Mouse (Mus musculus) neural tube, embryonic 12.5 days (tissue): Measurements from ENCODE around the gene Coro2a. TPM values are rescaled to one million over a fixed set of nuclear protein-coding genes. Genes with fewer than 3 reads are reported as not detected.
"Not testable (repeated sequence)": the region's sequence is repeated elsewhere in the genome, so short reads cannot be mapped to it uniquely, and the experiment has no call there.

Source experiments
- ATAC-seq: fragments of 200-750 bp; cut with Nextera tagmentation; 2 replicates; pipeline ENCODE4 v1.8.0; 2017; ENCODE audit warnings: low read depth, mild to moderate bottlenecking, moderate TSS enrichment, moderate library complexity; ENCODE audit not compliant: low FRiP score
- H3K27ac ChIP-seq: fragments of 300-500 bp; sonication (generic); 2 replicates; pipeline ENCODE4 v1.5.1; 2016
- H3K27me3 ChIP-seq: fragments of 300-500 bp; sonication (generic); replicated peaks from 2 replicates; pipeline ENCODE4 v1.6.1; 2016; ENCODE audit warnings: mild to moderate bottlenecking
- H3K36me3 ChIP-seq: fragments of 300-500 bp; sonication (generic); 2 replicates; pipeline ENCODE4 v1.6.1; 2016; ENCODE audit warnings: mild to moderate bottlenecking
- H3K4me1 ChIP-seq: fragments of 300-500 bp; sonication (generic); 2 replicates; pipeline ENCODE4 v1.6.1; 2016
- H3K4me2 ChIP-seq: fragments of 300-500 bp; sonication (generic); replicated peaks from 2 replicates; pipeline ENCODE4 v1.6.1; 2016; ENCODE audit warnings: mild to moderate bottlenecking
- H3K4me3 ChIP-seq: fragments of 300-500 bp; sonication (generic); 2 replicates; pipeline ENCODE4 v1.5.1; 2016
- H3K9ac ChIP-seq: fragments of 300-500 bp; sonication (generic); 2 replicates; pipeline ENCODE4 v1.6.1; 2016; ENCODE audit warnings: mild to moderate bottlenecking
- H3K9me3 ChIP-seq: fragments of 300-500 bp; sonication (generic); 2 replicates; pipeline ENCODE4 v1.6.1; 2016; ENCODE audit warnings: mild to moderate bottlenecking
- WGBS: fragments of 180-500 bp; shearing (Covaris S2); methylation state at CpG from one replicate; pipeline ENCODE4 v1.1.7; 2016; 5-methylcytosine and 5-hydroxymethylcytosine counted together
- polyA plus RNA-seq: library from polyadenylated mRNA; unstranded; fragments of >200 nt; fragmentation: Nextera tagmentation; extraction: Ambion mirVana; gene quantifications from 2 replicates; pipeline ENCODE4 v1.2.1, GENCODE M21; 2016

The Coro2a gene
- polyA plus RNA-seq = 12.6 and 18.8 TPM in 2 replicates

- WGBS = under 1% methylated on average over 53 of the region's 66 CpGs
- no peaks in the 10 kb centered on the region for H3K36me3 ChIP-seq
- peak within 1 kb of the TSS; percentile 58 for H3K9ac ChIP-seq
- H3K4me2 ChIP-seq = peak within 1 kb of the TSS; percentile 87
- H3K27ac ChIP-seq = no peak within 1 kb of the TSS
- peak within 1 kb of the TSS; percentile 55 for H3K4me3 ChIP-seq
- peaks cover 30% of the 10 kb centered on the region for H3K27me3 ChIP-seq
- H3K9me3 ChIP-seq = no peaks in the 10 kb centered on the region
- peak; percentile 45 for ATAC-seq
- peaks cover 8% of the 10 kb centered on the region for H3K4me1 ChIP-seq
These were observed at the start of gene Coro2a for GRCm38 (mm10) chr4:46601844-46602423. Coro2a (minus strand) TSS chr4:46602202.

DNA sequence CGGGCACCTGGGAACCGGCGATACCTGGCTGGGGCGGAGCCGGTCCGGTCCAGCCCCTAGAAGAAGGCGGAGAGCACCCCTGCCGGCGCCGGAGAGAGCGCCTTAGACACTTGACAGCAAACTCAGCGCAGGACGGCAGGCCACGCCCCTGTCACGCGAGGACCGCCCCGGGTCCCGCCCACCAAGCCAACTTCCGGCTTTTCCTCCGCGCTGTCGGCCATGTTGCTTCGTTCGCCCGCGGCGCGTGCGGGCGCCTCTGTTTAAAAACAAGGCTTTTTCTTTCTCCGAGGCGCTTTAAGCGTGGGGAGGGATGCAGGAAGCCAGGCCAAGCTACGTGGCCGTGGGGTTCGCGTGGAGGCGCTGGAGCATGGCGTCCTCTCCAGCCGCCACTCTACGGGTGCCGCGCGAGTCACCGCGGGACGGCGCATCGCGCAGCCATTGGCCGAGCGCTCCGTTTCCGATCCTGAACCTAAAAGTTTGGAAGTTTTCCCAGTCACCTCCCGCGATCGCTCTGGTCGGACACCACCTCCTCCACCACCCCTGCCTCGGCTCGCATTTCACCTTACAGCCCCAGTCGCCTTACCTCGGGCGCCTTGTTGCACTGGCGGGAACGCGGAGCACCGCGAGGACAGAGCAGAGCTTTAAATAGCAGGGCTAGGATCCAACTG, 48.2 kb upstream of the Coro2a start, which contains the start of gene Tbc1d2:
TSS of gene Tbc1d2 (minus strand) at position 124 of the 668 bp plus-strand sequence.
- Histone ChIP-seq H3K27me3 (peaks cover 31% of the 10 kb centered on the region), H3K4me3 (peak within 1 kb of the TSS; percentile 66), H3K36me3 (no peaks in the 10 kb centered on the region), H3K4me2 (peak within 1 kb of the TSS; percentile 89), H3K27ac (0 out of 2 replicates have a peak within 1 kb of the TSS, but pooled peaks have one; percentile 6), H3K4me1 (peaks cover 4% of the 10 kb centered on the region; the same call in 1 of the 2 replicates), H3K9me3 (no peaks in the 10 kb centered on the region), H3K9ac (peak within 1 kb of the TSS; percentile 61)
- WGBS = under 1% methylated on average over 69 of the region's 69 CpGs
- peak; percentile 97 for ATAC-seq

DNA sequence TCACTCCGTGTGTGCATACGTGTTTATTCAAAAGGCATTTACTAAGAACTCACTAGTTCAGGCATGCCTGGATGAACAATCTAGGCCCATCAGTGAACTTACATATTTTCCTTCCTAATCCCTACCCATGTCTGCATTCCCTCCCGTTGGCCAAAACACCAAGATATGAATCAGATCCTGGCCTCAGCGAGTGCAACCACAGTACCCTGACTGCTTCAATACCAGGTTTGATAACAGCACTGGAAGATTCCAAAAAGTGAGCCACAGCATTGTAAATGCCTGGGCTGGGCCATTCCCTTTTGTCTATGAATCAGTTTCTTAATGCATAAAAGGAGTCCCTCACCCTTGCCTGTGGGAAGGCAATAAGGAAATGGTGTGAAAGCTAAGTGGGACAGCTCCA, 47.2 kb upstream of the Coro2a start:
- Histone ChIP-seq H3K36me3 (no peaks in the 10 kb centered on the region), H3K9ac (no peak overlapping the region), H3K9me3 (no peaks in the 10 kb centered on the region), H3K4me3 (0 out of 2 replicates have a peak overlapping the region, but pooled peaks have one; percentile 66), H3K27me3 (peaks cover 31% of the 10 kb centered on the region), H3K4me2 (peak overlapping the region; percentile 89), H3K27ac (no peak overlapping the region), H3K4me1 (peaks cover 4% of the 10 kb centered on the region; the same call in 1 of the 2 replicates)
- ATAC-seq = no peak
- WGBS = 69% methylated on average over 4 of the region's 4 CpGs

DNA sequence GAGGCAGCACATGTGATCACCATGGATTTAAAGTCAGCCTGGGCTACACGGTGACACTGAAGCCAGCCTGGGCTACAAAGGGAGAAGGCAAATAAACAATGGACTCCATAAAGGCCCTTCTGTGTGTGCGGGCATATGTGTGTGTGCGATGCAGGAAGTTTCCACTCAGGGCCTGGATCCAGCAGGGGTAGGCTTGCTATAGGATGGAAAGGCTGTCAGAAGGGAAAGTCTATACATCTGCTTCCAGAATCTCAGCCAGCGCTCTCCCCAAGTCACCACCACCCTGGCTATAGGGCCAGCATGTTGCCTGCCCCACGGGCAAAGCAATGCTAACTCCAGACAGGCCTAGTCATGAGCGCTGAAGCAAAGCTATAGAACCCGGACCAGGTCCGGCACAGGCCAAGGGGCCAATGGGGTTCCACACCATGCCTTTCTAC, 41.7 kb upstream of the Coro2a start:
- H3K4me1 ChIP-seq = no peaks in the 10 kb centered on the region
- no peak overlapping the region for H3K9ac ChIP-seq
- H3K4me2 ChIP-seq = no peak overlapping the region
- peaks cover 7% of the 10 kb centered on the region; the same call in 1 of the 2 replicates for H3K27me3 ChIP-seq
- no peaks in the 10 kb centered on the region for H3K36me3 ChIP-seq
- H3K27ac ChIP-seq = no peak overlapping the region
- no peak overlapping the region for H3K4me3 ChIP-seq
- ATAC-seq = no peak
- 91% methylated on average over 8 of the region's 8 CpGs for WGBS
- no peaks in the 10 kb centered on the region for H3K9me3 ChIP-seq

GRCm38 (mm10) chr4:46642924-46643675, 41.1 kb upstream of the Coro2a start:
- Histone ChIP-seq H3K4me1 (no peaks in the 10 kb centered on the region), H3K4me2 (no peak overlapping the region), H3K36me3 (no peaks in the 10 kb centered on the region), H3K27me3 (0 out of 2 replicates have a peak, but pooled peaks cover 2% of the 10 kb centered on the region), H3K9me3 (no peaks in the 10 kb centered on the region), H3K9ac (no peak overlapping the region), H3K27ac (no peak overlapping the region), H3K4me3 (no peak overlapping the region)
- WGBS = 74% methylated on average over 8 of the region's 8 CpGs
- ATAC-seq = no peak

DNA sequence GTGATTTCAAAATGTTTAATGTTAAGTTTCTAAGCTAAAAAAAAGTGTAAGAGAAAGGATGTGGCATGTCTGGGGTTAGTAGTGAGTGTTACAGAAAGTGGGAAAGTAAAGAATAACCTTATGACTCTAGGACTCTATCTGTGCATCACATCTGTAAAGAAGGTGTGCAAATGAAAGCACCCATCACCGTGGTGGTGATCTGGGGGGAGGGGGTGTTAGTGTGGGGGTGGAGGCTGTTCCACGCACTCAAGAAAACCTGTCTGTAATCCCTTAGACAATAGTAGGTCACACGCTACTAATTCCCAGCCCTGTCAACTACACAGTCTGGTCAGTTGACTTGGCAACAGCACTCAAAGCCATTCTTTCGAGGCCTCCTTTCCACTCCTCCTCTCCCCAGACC, 39.3 kb upstream of the Coro2a start:
- Histone ChIP-seq H3K27me3 (no peaks in the 10 kb centered on the region), H3K4me3 (no peak overlapping the region), H3K36me3 (no peaks in the 10 kb centered on the region), H3K9ac (no peak overlapping the region), H3K4me1 (no peaks in the 10 kb centered on the region), H3K4me2 (no peak overlapping the region), H3K9me3 (no peaks in the 10 kb centered on the region), H3K27ac (no peak overlapping the region)
- 66% methylated on average over 4 of the region's 4 CpGs for WGBS
- no peak for ATAC-seq

DNA sequence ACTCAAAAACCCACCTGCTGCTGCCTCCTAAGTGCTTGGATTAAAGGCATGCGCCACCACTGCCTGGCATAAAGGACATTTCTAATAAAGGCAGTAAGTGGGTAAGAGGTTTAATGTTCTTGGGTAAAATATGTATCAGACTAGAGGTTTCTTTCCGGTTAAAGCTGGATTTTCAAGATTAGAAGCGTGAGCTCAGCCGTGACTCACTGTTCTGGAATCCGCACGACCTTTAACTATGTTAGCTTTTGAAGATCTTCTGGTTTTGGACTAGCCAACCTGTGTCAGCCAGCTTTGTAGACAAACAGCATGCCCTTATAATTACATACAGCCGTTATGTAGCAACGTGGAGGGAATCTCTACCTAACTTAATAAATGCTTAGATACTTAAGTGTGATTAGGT, 37.9 kb upstream of the Coro2a start:
- Histone ChIP-seq H3K4me2 (no peak overlapping the region), H3K4me3 (no peak overlapping the region), H3K27ac (no peak overlapping the region), H3K9ac (no peak overlapping the region), H3K27me3 (no peaks in the 10 kb centered on the region), H3K9me3 (no peaks in the 10 kb centered on the region), H3K36me3 (no peaks in the 10 kb centered on the region), H3K4me1 (no peaks in the 10 kb centered on the region)
- no peak for ATAC-seq
- 92% methylated on average over 8 of the region's 8 CpGs for WGBS

- ATAC-seq, H3K4me1 ChIP-seq, H3K4me3 ChIP-seq, H3K4me2 ChIP-seq, H3K9ac ChIP-seq, H3K27me3 ChIP-seq, H3K36me3 ChIP-seq, H3K27ac ChIP-seq, H3K9me3 ChIP-seq: not testable (repeated sequence)
- 90% methylated on average over 10 of the region's 10 CpGs for WGBS
These were observed 35.2 kb upstream of the Coro2a start for GRCm38 (mm10) chr4:46637250-46637649.

DNA sequence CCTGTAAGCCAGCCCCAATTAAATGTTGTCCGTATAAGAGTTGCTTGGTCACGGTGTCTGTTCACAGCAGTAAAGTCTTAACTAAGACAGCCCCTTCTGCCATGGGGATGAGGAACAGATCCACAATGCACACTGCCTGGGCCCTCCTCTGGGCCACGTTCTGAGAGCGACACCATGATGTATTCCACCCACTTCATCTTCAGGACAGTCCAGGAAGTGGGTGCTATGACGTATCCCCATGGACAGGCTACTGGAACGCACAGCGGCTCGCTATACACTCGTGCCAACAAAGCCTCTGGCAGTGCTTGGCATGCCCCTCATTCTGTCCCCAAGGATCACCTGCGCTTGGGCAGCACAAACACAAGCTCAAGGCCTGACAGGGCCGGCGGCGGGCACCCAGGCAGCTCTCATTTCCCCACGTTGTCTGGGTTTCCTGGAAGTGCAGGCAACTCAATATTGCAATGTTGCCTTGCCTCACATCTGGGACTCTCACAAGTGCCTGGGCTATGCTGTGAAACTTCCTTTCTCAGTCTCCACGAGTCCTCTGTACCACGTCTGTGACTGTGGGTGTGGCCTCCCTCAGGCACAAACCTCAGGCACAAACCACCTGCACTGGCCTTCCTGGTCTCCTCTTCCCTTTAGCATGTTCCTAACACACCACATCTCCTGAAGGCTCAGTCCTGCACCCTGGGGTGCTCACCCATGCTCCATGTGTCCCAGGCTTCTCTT, 33.9 kb upstream of the Coro2a start:
- ATAC-seq = no peak
- no peak overlapping the region for H3K9ac ChIP-seq
- H3K9me3 ChIP-seq = no peaks in the 10 kb centered on the region
- H3K4me2 ChIP-seq = no peak overlapping the region
- 88% methylated on average over 16 of the region's 16 CpGs for WGBS
- H3K27me3 ChIP-seq = no peaks in the 10 kb centered on the region
- no peak overlapping the region for H3K4me3 ChIP-seq
- no peaks in the 10 kb centered on the region for H3K36me3 ChIP-seq
- no peaks in the 10 kb centered on the region for H3K4me1 ChIP-seq
- H3K27ac ChIP-seq = no peak overlapping the region

GRCm38 (mm10) chr4:46634881-46635280, 32.9 kb upstream of the Coro2a start:
- Histone ChIP-seq H3K36me3 (no peaks in the 10 kb centered on the region), H3K9me3 (no peaks in the 10 kb centered on the region), H3K4me3 (no peak overlapping the region), H3K4me1 (no peaks in the 10 kb centered on the region), H3K27me3 (no peaks in the 10 kb centered on the region), H3K9ac (no peak overlapping the region), H3K4me2 (no peak overlapping the region), H3K27ac (no peak overlapping the region)
- no peak for ATAC-seq
- WGBS = 53% methylated on average over 6 of the region's 6 CpGs

- H3K9ac ChIP-seq, H3K9me3 ChIP-seq, H3K4me3 ChIP-seq, H3K27me3 ChIP-seq, ATAC-seq, H3K4me2 ChIP-seq, H3K27ac ChIP-seq, H3K36me3 ChIP-seq: not testable (repeated sequence)
- peaks cover 13% of the 10 kb centered on the region for H3K4me1 ChIP-seq
- WGBS = 75% methylated on average over 6 of the region's 6 CpGs
These were observed 31.6 kb upstream of the Coro2a start for GRCm38 (mm10) chr4:46633565-46633964.

DNA sequence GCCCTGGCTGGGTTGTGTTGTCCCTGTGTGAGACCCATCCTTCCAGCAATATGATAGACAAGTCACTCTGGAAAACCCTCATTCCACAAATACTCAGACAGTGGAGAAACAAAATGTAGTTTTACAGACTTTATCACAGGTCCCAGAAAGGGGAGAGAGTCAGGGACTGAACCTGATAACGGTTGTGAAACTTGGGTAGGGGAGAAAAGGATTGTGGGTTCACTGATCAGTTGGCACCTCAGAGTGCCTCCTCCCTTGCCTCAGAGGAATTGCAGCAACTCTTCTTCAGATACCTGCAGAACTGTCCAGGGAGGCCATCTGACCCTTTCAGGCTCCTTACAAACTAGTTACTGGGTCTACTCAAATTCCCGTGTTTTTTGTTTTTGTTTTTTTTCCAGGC, 30.5 kb upstream of the Coro2a start:
- Histone ChIP-seq H3K27me3 (0 out of 2 replicates have a peak, but pooled peaks cover under 1% of the 10 kb centered on the region), H3K4me1 (peaks cover 14% of the 10 kb centered on the region), H3K4me3 (no peak overlapping the region), H3K9me3 (no peaks in the 10 kb centered on the region), H3K4me2 (no peak overlapping the region), H3K9ac (no peak overlapping the region), H3K36me3 (no peaks in the 10 kb centered on the region), H3K27ac (no peak overlapping the region)
- ATAC-seq = no peak
- WGBS = 87% methylated on average over 2 of the region's 2 CpGs
